Mouse (Mus musculus): ENCODE results near the gene Fbp1.
"Not testable (repeated sequence)": the region's sequence is repeated elsewhere in the genome, so short reads cannot be mapped to it uniquely, and the experiment has no call there.

Gene Fbp1

DNA sequence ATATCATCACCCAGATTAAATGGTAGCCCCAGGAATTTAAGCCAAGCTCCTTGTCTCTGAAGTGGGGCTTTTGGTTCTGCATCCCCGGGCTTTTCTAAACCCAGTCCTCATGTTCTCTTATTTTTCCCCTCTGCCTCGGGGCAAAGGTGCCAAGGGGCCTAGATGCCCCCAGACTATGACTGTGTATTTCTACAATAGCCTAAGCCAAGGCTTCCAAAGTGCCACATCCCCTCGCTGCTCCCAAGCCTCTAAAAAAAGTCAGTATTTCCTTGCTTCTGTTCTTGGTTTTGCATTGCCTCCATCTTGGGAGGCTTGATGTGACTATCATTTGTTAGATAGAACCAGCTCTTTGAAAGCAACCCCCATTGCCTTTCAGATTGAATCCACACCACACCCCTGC lies 3.5 kb downstream of the Fbp1 start:
- no peak for DNase-seq (ENCODE audit: low spot score)

DNA sequence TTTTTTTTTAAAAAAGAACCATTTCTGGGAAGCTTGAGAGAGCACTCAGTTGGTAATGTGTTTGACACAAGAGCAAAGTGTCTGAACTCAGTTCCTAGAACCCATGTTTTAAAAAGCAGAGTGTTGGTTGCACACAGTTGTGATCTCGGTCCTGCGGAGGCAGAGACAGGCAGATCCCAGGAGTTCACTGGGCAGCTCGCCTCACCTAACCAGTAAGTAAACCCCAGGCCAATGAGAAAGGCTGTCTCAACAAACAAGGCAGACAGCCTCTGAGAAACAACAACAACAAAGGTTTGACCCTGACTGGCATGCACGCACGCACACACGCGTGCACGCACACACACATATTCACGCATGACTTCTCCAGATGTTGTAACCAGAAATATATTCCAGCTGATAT lies 4.2 kb downstream of the Fbp1 start:
- DNase-seq (ENCODE audit: low spot score), result no peak

DNA sequence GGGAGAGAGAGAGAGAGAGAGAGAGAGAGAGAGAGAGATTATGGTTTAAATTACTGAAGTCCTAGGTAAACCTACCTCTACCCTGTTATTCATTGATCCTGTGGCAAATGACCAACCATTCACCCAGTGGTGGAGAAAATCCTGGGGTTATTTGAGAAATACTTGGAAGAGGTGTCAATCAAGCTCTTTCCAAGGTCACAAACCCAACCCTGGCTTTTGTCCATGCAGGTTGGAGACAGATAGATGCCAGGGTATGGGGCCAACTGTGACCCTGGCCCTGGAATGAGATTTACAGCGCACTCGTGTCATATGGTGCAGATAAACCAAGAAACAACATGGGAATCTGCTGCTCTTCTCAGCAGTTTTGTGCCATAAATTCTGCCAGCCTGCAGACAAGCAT lies 4.6 kb downstream of the Fbp1 start:
- DNase-seq (ENCODE audit: low spot score), result no peak

DNA sequence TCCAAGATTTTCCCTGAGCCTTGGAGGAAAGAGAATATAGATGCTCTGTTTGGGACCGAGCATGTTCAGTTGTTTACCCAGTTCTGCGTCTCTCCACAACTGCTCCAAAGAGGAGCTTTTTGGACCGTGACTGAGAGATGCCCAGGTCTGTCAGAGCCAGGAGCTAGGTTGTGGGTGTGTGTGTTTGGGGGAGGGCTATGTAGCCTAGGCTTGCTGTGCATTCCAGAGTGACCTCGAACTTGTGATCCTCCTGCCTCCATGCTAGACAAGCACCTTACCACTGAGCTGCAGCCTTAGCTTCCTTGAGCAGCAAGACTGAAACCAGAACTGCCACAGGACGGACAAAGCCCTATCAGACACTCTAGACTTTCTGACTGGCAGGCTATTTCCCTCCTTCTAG lies 5.2 kb downstream of the Fbp1 start:
- DNase-seq (ENCODE audit: low spot score), result no peak

GRCm38 (mm10) chr13:62881336-62881735 lies 6.7 kb downstream of the Fbp1 start:
- no peak for DNase-seq (ENCODE audit: low spot score)

DNA sequence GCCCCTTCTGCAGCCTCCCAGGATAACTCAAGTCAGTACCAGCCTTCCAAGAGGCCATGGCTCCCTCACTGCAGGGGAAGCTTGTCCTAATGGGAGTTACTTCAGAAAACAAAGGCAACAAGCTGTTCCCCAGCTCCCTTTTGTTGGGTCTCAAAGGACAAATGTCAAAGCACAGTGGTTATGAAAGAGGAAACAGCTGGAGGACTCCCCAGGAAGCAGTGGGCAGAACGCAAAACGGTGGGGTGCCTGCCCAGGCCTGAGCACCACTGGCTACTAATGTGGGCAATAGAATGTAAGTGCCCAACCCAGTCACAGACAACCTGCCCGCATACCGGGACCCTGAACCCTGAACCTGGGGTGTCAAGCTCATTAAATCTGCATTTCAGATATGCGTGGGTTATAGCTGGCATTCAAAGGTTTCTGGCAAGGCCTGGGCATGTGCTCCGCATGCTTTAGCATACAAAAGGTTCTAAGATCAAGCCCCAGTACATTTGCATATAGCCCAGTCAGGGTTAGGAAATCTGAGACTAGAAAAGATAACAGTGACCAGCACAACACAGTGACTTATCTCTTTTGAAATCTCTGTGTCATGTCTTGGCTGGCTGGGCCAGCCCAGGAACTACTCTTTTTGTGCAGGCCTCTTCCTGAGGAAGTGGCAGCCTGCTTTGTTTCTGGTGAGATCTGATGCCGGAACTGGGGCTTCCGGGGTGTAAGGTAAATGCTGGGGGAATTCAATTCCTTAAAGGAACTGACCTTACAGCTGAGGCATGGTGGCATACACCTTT lies 8.1 kb downstream of the Fbp1 start:
- DNase-seq (ENCODE audit: low spot score), result no peak

- DNase-seq (ENCODE audit: low spot score), result no peak
Measured at GRCm38 (mm10) chr13:62879411-62879810, 8.7 kb downstream of the Fbp1 start.

- no peak for DNase-seq (ENCODE audit: low spot score)
Measured at GRCm38 (mm10) chr13:62877247-62877646, 10.8 kb downstream of the Fbp1 start.

DNA sequence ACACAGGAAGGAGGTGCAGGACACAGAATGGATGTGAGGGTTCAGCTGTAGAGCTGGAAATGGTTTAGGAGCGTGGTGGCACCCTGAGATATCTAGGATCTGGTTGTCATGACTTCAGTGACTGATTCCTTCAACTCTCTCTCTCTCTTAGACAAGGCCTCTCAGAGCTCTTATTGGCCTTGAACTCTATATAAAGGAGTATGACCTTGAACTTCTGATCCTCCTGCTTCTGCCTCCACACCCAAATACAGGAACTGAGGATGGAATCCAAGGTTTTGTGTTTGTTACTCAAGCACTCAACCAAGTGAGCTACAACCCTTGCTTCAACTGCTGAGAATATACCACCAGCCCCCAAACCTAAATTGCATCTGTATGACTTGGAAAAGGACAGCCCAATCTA lies 12.0 kb downstream of the Fbp1 start:
- no peak for DNase-seq (ENCODE audit: low spot score)

GRCm38 (mm10) chr13:62872252-62872651 lies 15.8 kb downstream of the Fbp1 start:
- DNase-seq (ENCODE audit: low spot score), result no peak

DNA sequence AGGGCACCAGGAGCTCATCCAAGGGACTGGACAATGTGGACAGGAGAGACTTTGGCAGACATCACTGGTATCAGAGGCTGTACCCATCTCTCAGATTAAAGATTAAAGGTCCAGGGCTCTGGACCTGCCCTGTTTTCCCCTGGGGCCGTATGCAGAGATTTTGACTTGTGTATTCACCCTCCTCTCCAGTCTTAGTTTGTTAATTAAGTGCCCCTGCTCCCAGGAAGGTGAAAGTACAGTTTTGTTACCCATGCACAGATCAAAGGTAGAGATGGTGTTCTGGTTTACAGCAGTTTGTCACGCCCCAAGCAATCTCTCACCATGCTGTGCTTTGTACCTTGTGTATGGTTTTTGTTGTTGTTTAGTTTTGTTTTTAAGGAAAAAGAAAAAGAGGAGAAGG lies 17.5 kb downstream of the Fbp1 start:
- no peak for DNase-seq (ENCODE audit: low spot score)

GRCm38 (mm10) chr13:62866817-62867216 lies 21.3 kb downstream of the Fbp1 start:
- no peak for DNase-seq (ENCODE audit: low spot score)

GRCm38 (mm10) chr13:62865651-62866315 lies 22.3 kb downstream of the Fbp1 start:
- DNase-seq (ENCODE audit: low spot score), result no peak

DNA sequence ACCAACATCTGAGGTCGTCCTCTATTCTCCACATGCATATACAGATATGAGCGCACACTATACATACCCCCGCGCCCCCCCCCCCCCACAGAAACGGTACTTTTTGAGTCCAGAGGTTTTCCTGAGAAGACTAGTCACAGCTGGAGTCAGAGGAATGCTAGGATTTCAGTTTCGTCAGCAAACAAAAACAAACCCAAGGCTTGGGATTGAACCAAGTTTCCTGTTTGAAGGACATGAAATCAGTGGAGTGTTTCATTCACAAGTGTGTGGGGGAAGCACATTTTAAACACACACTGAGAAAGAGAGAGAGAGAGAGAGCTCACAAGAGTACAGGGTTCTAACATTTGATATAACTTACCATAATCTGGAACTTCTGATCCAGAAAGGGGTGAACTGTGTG lies 24.3 kb downstream of the Fbp1 start:
- no peak for DNase-seq (ENCODE audit: low spot score)

DNA sequence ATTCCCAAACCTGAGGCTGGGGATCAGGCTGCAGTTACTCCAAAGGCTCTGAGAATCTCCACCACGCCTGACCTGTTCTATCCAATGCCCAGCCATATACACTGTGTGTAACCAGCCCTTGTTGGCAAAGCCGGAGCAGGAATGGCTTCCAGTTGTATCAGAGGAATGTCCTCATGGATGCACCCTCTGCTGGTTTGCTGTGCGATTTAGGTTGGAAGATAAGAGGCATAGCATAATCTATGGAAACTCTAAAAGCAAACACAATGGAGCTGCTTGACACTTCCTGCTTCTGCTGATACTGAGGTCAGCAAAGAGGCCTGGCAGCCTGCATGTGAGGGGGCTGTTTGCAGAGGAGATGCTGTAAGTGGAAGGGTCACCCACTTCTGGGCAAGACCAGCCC lies 25.2 kb downstream of the Fbp1 start:
- no peak for DNase-seq (ENCODE audit: low spot score)

- DNase-seq (ENCODE audit: low spot score), result no peak
Measured at GRCm38 (mm10) chr13:62860068-62860467, 28.0 kb downstream of the Fbp1 start.

- DNase-seq (ENCODE audit: low spot score), result not testable (repeated sequence)
Measured at GRCm38 (mm10) chr13:62859251-62859650, 28.8 kb downstream of the Fbp1 start.

- no peak for DNase-seq (ENCODE audit: low spot score)
Measured at GRCm38 (mm10) chr13:62857941-62858915, 29.9 kb downstream of the Fbp1 start, which contains the start of gene Fbp2. Gene Fbp2, minus strand, starts transcription at chr13:62858422.

DNA sequence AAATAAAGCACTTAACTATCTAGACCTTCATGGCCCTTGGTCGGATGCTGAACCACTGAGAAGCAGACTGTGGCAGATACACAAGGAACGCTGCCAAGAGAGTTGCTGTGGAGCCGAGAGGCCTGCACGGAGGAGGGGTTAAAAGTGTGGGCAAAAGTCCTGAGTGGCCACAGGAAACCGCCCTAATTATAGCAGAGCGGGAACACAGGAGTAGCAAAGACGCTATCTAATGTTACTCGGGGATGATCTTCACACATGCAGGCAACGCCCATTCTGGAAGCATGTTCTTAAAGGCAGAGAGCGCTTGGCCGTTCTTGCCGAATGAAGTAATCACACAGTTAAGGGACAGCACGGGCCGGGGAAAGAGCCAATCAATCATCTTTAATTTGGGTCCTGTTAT lies 31.2 kb downstream of the Fbp1 start:
- DNase-seq (ENCODE audit: low spot score), result no peak

DNA sequence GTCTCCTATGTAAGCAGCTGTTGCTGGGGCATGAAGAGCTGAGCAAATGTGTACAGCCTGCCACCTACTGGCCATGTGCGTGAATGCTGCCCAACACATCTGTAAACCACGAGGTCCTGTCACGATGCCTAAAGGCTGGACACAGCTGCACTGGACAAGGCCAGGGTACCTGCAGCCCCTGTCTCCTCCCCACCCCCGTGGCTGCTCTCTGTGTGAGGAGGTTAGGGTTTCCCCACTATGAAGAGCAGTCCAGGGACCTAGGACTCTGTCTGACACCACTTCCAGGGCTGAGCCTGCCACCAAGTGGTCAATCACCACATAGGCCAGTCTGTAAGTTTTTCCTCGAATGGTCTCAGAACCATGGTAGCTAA lies 31.8 kb downstream of the Fbp1 start:
- peak; percentile 77 for DNase-seq (ENCODE audit: low spot score)

DNA sequence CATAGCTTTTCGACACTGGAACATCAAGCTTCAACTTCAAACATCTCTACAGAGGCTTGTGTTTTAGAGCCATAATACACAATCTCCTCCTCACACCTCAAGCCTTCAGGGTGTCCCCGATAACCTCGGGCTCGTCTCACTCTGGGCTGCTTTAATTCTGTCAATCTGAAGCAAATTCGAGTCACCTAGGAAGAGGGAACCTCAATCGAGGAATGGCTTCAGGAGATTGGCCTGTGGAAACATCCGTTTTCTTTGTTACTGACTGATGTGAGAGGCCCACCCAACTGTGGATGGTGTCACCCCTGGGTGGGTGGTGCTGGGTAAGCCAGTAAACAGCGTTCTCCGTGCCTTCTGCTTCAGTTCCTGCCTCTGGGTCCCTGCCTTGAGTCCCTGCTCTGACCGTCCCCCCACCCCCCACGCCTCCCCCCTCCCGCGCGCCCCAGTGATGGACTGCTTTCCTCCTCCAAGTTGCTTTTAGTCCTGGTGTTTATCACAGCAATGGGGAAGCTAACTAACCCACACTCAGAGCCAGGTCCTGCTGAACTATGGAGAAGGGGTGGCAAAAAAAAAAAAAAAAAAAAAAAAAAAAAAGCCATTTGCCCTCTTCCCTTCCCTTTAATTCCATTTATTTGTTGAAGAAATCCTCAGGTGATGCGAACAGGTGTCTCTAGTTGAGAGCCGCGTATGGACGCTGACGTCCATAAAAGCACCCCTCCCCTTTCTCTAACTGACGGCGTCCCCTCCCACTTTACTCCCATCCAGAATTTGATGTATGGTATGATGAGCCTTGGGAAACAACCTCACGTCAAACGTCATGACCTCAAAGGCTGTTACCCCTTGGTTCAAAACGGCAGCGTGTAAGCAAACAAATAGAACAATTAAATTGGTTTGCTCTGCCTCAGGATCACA lies 32.4 kb downstream of the Fbp1 start:
- no peak for DNase-seq (ENCODE audit: low spot score)
